Mouse (Mus musculus) embryonic facial prominence, embryonic 13.5 days (tissue): ENCODE measurements around the gene Ralgps1. TPM values are rescaled to one million over a fixed set of nuclear protein-coding genes. Genes with fewer than 3 reads are reported as not detected.
A peak's percentile ranks its signal among the peaks of the same experiment; 100 is the strongest.

Source experiments
- ATAC-seq: fragments of 200-750 bp; cut with Nextera tagmentation; 2 replicates; pipeline ENCODE4 v1.8.0; 2017; ENCODE audit warnings: low read depth; ENCODE audit not compliant: insufficient number of reproducible peaks, insufficient read depth, low FRiP score, low TSS enrichment
- H3K27ac ChIP-seq: fragments of 300-500 bp; sonication (generic); 2 replicates; pipeline ENCODE4 v1.5.1; 2015; ENCODE audit warnings: moderate library complexity, mild to moderate bottlenecking, inconsistent platforms
- H3K27me3 ChIP-seq: fragments of 300-500 bp; sonication (generic); 2 replicates; pipeline ENCODE4 v1.6.1; 2015; ENCODE audit warnings: mild to moderate bottlenecking, inconsistent platforms
- H3K36me3 ChIP-seq: fragments of 300-500 bp; sonication (generic); 2 replicates; pipeline ENCODE4 v1.6.1; 2015; ENCODE audit warnings: mild to moderate bottlenecking, inconsistent platforms
- H3K4me1 ChIP-seq: fragments of 300-500 bp; sonication (generic); 2 replicates; pipeline ENCODE4 v1.6.1; 2015; ENCODE audit warnings: inconsistent platforms
- H3K4me2 ChIP-seq: fragments of 300-500 bp; sonication (generic); 2 replicates; pipeline ENCODE4 v1.6.1; 2015; ENCODE audit warnings: moderate library complexity, mild to moderate bottlenecking, inconsistent platforms
- H3K4me3 ChIP-seq: fragments of 300-500 bp; sonication (generic); 2 replicates; pipeline ENCODE4 v1.5.1; 2015; ENCODE audit warnings: mild to moderate bottlenecking, inconsistent platforms
- H3K9ac ChIP-seq: fragments of 300-500 bp; sonication (generic); 2 replicates; pipeline ENCODE4 v1.6.1; 2015; ENCODE audit warnings: mild to moderate bottlenecking, inconsistent platforms
- H3K9me3 ChIP-seq: fragments of 300-500 bp; sonication (generic); 2 replicates; pipeline ENCODE4 v1.6.1; 2016; ENCODE audit warnings: inconsistent platforms
- WGBS: fragments of 180-500 bp; shearing (Covaris S2); methylation state at CpG from one replicate; pipeline ENCODE4 v1.1.7; 2015; ENCODE audit warnings: mixed read lengths; 5-methylcytosine and 5-hydroxymethylcytosine counted together
- polyA plus RNA-seq: library from polyadenylated mRNA; unstranded; fragments of >200 nt; fragmentation: Nextera tagmentation; extraction: Ambion mirVana; gene quantifications from 2 replicates; pipeline ENCODE4 v1.2.1, GENCODE M21; 2015

Gene Ralgps1
- polyA plus RNA-seq, 1 experiment from 2014 or later: 4.0 TPM

DNA sequence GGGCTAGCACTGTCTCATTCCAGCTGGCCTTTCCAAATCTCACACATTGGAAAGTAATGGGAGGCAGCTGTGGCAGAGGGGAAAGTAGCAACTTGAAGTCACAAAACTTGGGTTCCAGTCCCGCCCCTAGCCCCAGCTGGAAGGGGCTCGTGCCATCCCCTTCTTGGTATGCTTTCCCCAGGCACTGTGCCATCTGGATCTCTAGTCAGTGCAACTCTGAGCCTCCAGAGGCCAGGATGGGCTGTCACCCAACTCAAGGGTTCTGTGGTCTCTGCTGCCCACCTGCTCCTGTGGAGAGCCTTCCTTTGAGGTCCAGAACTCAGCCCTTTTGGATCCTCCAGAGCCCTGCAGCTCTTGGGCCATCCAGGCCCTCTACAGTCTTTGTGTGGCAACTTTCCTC lies 209.2 kb downstream of the Ralgps1 start:
- Histone ChIP-seq H3K27ac (no peak overlapping the region), H3K4me2 (no peak overlapping the region), H3K36me3 (no peaks in the 10 kb centered on the region), H3K4me1 (peaks cover 36% of the 10 kb centered on the region), H3K4me3 (no peak overlapping the region), H3K9ac (no peak overlapping the region), H3K27me3 (no peaks in the 10 kb centered on the region), H3K9me3 (no peaks in the 10 kb centered on the region)
- ATAC-seq: no peak
- 88% methylated on average over 2 of the region's 2 CpGs for WGBS

- no peak for ATAC-seq
- Histone ChIP-seq H3K27ac (peak overlapping the region; percentile 28; the same call in 1 of the 2 replicates), H3K9ac (peak overlapping the region; percentile 27; the same call in 1 of the 2 replicates), H3K9me3 (no peaks in the 10 kb centered on the region), H3K27me3 (no peaks in the 10 kb centered on the region), H3K36me3 (no peaks in the 10 kb centered on the region), H3K4me2 (no peak overlapping the region), H3K4me3 (no peak overlapping the region), H3K4me1 (peaks cover 24% of the 10 kb centered on the region)
- 59% methylated on average over 12 of the region's 12 CpGs for WGBS
Observed at GRCm38 (mm10) chr2:33160326-33160973, 210.8 kb downstream of the Ralgps1 start.

- Histone ChIP-seq H3K27ac (0 out of 2 replicates have a peak overlapping the region, but pooled peaks have one; percentile 28), H3K27me3 (no peaks in the 10 kb centered on the region), H3K36me3 (no peaks in the 10 kb centered on the region), H3K4me1 (peaks cover 15% of the 10 kb centered on the region), H3K9me3 (no peaks in the 10 kb centered on the region), H3K9ac (peak overlapping the region; percentile 52), H3K4me2 (no peak overlapping the region), H3K4me3 (no peak overlapping the region)
- WGBS: 68% methylated on average over 7 of the region's 7 CpGs
- no peak for ATAC-seq
Observed at GRCm38 (mm10) chr2:33159593-33159992, 211.7 kb downstream of the Ralgps1 start.

GRCm38 (mm10) chr2:33158895-33159294 lies 212.4 kb downstream of the Ralgps1 start:
- Histone ChIP-seq H3K9ac (0 out of 2 replicates have a peak overlapping the region, but pooled peaks have one; percentile 52), H3K4me3 (no peak overlapping the region), H3K4me2 (no peak overlapping the region), H3K9me3 (no peaks in the 10 kb centered on the region), H3K27ac (no peak overlapping the region), H3K4me1 (peaks cover 14% of the 10 kb centered on the region), H3K27me3 (no peaks in the 10 kb centered on the region), H3K36me3 (no peaks in the 10 kb centered on the region)
- WGBS: 81% methylated on average over 6 of the region's 6 CpGs
- ATAC-seq: no peak

DNA sequence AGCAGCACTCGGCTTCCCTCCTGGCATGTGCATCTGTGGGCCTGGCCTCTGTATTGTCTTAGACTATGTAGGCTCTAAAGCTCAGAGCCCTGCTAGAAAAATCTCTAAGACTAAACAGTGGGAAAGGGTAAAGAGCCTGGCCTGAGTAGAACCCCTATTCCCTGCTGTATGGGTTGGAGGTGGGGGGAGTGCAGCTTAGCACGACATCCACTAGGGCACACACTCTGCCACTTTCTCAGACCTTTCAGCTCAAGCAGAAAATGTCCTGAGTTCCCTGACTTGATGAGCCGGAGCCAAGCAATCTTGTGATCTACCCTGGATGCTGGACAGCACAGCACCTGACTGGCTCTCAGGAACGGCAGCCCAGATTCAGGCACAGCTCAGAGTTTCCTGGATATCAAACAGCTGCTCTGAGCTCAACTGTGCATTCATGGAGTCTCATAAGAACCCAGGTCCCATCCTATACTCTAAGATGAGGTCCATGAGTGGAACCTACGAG lies 215.0 kb downstream of the Ralgps1 start:
- no peak overlapping the region for H3K4me2 ChIP-seq
- whole genome bisulfite sequencing: 72% methylated on average over 5 of the region's 5 CpGs
- peaks cover 14% of the 10 kb centered on the region for H3K4me1 ChIP-seq
- no peaks in the 10 kb centered on the region for H3K9me3 ChIP-seq
- no peak overlapping the region for H3K4me3 ChIP-seq
- H3K27ac ChIP-seq: no peak overlapping the region
- no peaks in the 10 kb centered on the region for H3K27me3 ChIP-seq
- H3K9ac ChIP-seq: no peak overlapping the region
- no peak for ATAC-seq
- no peaks in the 10 kb centered on the region for H3K36me3 ChIP-seq

GRCm38 (mm10) chr2:33154751-33155372 lies 216.4 kb downstream of the Ralgps1 start:
- Histone ChIP-seq H3K27ac (no peak overlapping the region), H3K4me1 (peaks cover 3% of the 10 kb centered on the region), H3K27me3 (no peaks in the 10 kb centered on the region), H3K4me2 (no peak overlapping the region), H3K4me3 (no peak overlapping the region), H3K36me3 (no peaks in the 10 kb centered on the region), H3K9me3 (no peaks in the 10 kb centered on the region), H3K9ac (0 out of 2 replicates have a peak overlapping the region, but pooled peaks have one; percentile 0)
- WGBS: 26% methylated on average over 5 of the region's 5 CpGs
- 0 out of 2 replicates have a peak, but pooled peaks have one; percentile 57 for ATAC-seq

DNA sequence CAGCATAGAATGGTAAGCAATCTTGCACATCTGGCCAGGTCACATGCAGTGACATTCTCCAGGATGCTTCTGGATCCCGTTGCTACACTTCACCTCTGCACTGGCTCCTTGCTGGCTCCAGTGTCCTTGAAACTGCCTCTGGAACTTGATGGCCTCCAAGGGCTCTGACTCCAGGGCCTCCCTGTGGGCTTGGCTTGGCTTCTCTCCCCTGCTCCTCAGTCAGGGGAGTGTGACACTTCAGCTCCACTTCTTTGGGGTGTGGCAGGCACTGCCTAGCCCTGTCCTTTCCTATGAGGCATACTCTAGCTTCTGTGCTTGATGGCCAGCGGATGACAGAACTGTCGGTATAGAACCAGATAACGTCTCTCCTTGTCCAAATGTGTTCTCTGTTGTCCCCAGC lies 224.3 kb downstream of the Ralgps1 start:
- H3K9ac ChIP-seq: no peak overlapping the region
- H3K27me3 ChIP-seq: no peaks in the 10 kb centered on the region
- H3K4me1 ChIP-seq: no peaks in the 10 kb centered on the region
- H3K4me2 ChIP-seq: no peak overlapping the region
- 79% methylated on average over 4 of the region's 4 CpGs for WGBS
- ATAC-seq: no peak
- H3K9me3 ChIP-seq: no peaks in the 10 kb centered on the region
- H3K27ac ChIP-seq: no peak overlapping the region
- no peak overlapping the region for H3K4me3 ChIP-seq
- no peaks in the 10 kb centered on the region for H3K36me3 ChIP-seq

DNA sequence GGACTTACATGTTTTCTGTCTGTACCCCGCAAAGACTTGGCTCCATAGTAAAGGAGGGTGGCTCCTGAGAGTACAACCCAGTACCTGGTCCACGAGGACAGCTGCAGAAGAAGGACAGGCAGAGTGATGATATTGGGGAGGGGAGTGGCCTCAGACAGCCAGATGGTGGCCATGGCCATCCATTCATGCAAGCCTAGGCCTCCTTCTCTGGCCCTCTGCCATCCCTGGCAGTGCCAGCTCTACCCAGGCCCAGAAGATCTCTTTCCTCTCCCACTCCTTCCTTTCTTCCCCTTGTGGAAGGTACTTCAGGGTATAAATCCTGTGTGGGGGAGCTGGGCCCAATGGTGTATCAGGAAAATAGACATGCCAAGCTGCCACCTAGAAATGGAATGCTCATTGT lies 228.0 kb downstream of the Ralgps1 start:
- H3K4me1 ChIP-seq: no peaks in the 10 kb centered on the region
- H3K27me3 ChIP-seq: no peaks in the 10 kb centered on the region
- ATAC-seq: no peak
- H3K27ac ChIP-seq: no peak overlapping the region
- H3K9ac ChIP-seq: no peak overlapping the region
- H3K4me3 ChIP-seq: no peak overlapping the region
- no peak overlapping the region for H3K4me2 ChIP-seq
- no peaks in the 10 kb centered on the region for H3K36me3 ChIP-seq
- WGBS: 90% methylated on average over 2 of the region's 2 CpGs
- H3K9me3 ChIP-seq: no peaks in the 10 kb centered on the region

GRCm38 (mm10) chr2:33138491-33138890 lies 232.8 kb downstream of the Ralgps1 start:
- Histone ChIP-seq H3K9me3 (no peaks in the 10 kb centered on the region), H3K36me3 (no peaks in the 10 kb centered on the region), H3K27ac (no peak overlapping the region), H3K9ac (no peak overlapping the region), H3K4me1 (no peaks in the 10 kb centered on the region), H3K4me3 (no peak overlapping the region), H3K27me3 (peaks cover 12% of the 10 kb centered on the region), H3K4me2 (no peak overlapping the region)
- WGBS: 90% methylated on average over 2 of the region's 2 CpGs
- no peak for ATAC-seq

DNA sequence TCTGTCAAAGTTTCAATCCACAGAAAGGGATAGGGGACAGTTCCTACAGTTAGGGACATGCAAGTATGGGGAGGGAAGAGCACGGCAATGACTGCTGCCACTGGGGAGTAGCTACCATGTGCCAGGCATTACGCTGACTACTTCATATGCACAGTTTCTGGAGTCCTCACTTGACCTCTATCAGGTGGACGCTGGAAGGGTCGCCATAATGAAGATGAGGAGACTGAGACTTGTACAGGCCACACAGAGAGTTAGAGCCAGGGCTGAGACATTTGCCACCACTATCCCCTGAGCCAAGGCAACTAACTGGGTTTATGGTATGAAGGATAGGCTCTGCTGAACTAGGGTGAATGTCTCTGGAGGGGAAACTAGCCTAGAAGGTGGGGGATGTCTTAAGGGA lies 233.6 kb downstream of the Ralgps1 start:
- H3K4me2 ChIP-seq: no peak overlapping the region
- H3K4me3 ChIP-seq: no peak overlapping the region
- no peaks in the 10 kb centered on the region for H3K4me1 ChIP-seq
- no peak overlapping the region for H3K9ac ChIP-seq
- ATAC-seq: no peak
- no peaks in the 10 kb centered on the region for H3K36me3 ChIP-seq
- no peaks in the 10 kb centered on the region for H3K9me3 ChIP-seq
- no peak overlapping the region for H3K27ac ChIP-seq
- WGBS: 83% methylated on average over 4 of the region's 4 CpGs
- peaks cover 17% of the 10 kb centered on the region for H3K27me3 ChIP-seq

GRCm38 (mm10) chr2:33137244-33137643 lies 234.0 kb downstream of the Ralgps1 start:
- Histone ChIP-seq H3K9ac (no peak overlapping the region), H3K27me3 (peaks cover 22% of the 10 kb centered on the region), H3K4me1 (no peaks in the 10 kb centered on the region), H3K4me3 (no peak overlapping the region), H3K36me3 (no peaks in the 10 kb centered on the region), H3K27ac (no peak overlapping the region), H3K4me2 (no peak overlapping the region), H3K9me3 (no peaks in the 10 kb centered on the region)
- no peak for ATAC-seq
- WGBS: 90% methylated on average over 9 of the region's 9 CpGs

DNA sequence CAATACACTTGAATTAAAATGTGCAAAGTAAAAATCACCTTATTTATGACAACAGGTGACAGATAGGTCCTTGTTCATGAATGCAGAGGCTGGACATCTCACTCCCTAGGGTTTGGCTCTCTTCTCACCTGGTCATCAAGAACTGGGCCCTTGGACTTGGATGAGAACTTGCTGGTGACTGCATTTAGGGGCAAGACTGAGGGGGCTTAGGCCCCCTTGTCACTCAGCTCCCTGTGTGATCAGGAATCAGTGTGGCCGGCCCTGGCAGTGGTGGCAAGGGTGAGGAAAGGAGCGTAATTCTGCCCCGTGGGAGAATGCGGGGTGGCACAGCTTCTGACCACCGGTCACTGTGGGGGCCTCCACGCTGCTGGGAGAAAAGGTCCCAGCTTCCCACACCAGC lies 234.9 kb downstream of the Ralgps1 start:
- no peak overlapping the region for H3K4me3 ChIP-seq
- no peak overlapping the region for H3K27ac ChIP-seq
- H3K27me3 ChIP-seq: peaks cover 31% of the 10 kb centered on the region
- H3K36me3 ChIP-seq: no peaks in the 10 kb centered on the region
- WGBS: 88% methylated on average over 6 of the region's 6 CpGs
- H3K9me3 ChIP-seq: no peaks in the 10 kb centered on the region
- no peak overlapping the region for H3K9ac ChIP-seq
- ATAC-seq: no peak
- H3K4me1 ChIP-seq: peaks cover 6% of the 10 kb centered on the region
- no peak overlapping the region for H3K4me2 ChIP-seq
